Mouse (Mus musculus): ENCODE measurements around the gene Pik3c2b.

- TF ChIP-seq CTCF (IDR thresholded peaks at IDR 0.05; ENCODE audit: low read depth): no peak
- no peak for TF ChIP-seq EP300 (IDR thresholded peaks at IDR 0.05; ENCODE audit: low read depth)
Measured at GRCm38 (mm10) chr1:133046441-133046931, 1.0 kb downstream of the Pik3c2b start.

Data from liver, postnatal 0 days (tissue).